Comparison of ENCODE assay signal across 8 mouse cellular contexts in the genomic region with DNA sequence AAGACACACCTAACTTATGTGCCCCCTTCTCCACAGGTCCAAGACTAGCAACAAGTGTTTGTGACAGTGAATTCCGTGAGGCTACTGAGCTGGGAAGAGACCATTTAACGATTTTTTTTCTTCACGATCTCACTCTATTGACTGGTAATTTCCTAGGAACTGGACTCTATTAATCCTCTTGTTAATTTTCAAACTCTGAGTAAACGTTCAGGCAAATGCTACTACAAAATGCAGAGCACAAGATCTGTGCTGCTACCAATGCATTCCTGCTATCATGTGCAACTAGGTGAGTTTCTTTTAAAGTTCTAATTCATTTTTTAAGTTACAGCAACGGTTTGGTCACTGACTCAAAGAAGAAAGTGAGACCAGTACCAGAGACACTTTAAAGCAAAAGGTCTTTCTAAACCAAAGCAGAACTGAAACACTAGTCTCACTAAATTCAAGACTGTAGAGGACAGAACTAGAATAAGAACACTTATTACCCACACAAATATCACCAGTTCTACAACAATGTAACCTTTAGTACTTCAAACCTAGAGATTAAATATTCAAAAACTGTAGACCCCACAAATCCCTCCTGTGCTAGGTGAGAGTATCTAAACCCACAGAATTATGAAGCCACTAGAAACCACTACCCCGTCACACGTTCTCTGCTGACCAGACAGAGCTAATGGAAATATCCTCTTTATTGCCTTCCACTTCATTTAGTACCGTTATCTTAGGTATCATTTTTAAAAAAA. TPM values are rescaled to one million over a fixed set of nuclear protein-coding genes. Genes with fewer than 3 reads are reported as not detected.
DNase-seq lines count a peak whose midpoint lies in the region; ATAC-seq and TF ChIP-seq lines count a peak whose summit lies in the region.

No protein-coding gene starts in this region.

- peaks cover 24% of the 10 kb centered on the region for H3K4me1 ChIP-seq in lung, adult 2 months (ENCODE audit: control insufficient read depth, insufficient read depth, low read length)
- H3K4me1 ChIP-seq in embryonic fibroblast, embryonic 13.5 days (ENCODE audit: control insufficient read depth, insufficient read depth, low read length): peaks cover 13% of the 10 kb centered on the region
- H3K4me1 ChIP-seq in limb, embryonic 11.5 days (ENCODE audit: control insufficient read depth, insufficient read depth, low read length): peaks cover 7% of the 10 kb centered on the region; the same call in 1 of the 2 replicates
- H3K4me1 ChIP-seq in small intestine, adult 2 months (ENCODE audit: control insufficient read depth, insufficient read depth, insufficient read length, low read length): peaks cover 12% of the 10 kb centered on the region

- peak overlapping the region; percentile 98; the same call in 1 of the 2 replicates for H3K9ac ChIP-seq in limb, embryonic 11.5 days (ENCODE audit: low read length)

- no peaks in the 10 kb centered on the region for H3K9me3 ChIP-seq in limb, embryonic 11.5 days (ENCODE audit: control insufficient read depth, low read length)

- TF ChIP-seq POLR2A in lung, adult 2 months (IDR thresholded peaks at IDR 0.05; ENCODE audit: borderline replicate concordance, extremely low read depth, low read depth, low read length): no peak
- no peak for TF ChIP-seq POLR2A in embryonic fibroblast, embryonic 13.5 days (IDR thresholded peaks at IDR 0.05; ENCODE audit: low read depth, low read length)
- TF ChIP-seq POLR2A in small intestine, adult 2 months (IDR thresholded peaks at IDR 0.05; ENCODE audit: low read depth, low read length): no peak

- H3K4me3 ChIP-seq in lung, adult 2 months (replicated peaks; ENCODE audit: extremely low read depth, low read depth, low read length): peak overlapping the region; percentile 23
- peak overlapping the region; percentile 93 for H3K4me3 ChIP-seq in embryonic fibroblast, embryonic 13.5 days (ENCODE audit: insufficient read depth, low read length)
- peak overlapping the region; percentile 96 for H3K4me3 ChIP-seq in limb, embryonic 11.5 days (ENCODE audit: low read depth, low read length)
- H3K4me3 ChIP-seq in small intestine, adult 2 months (ENCODE audit: low read depth, low read length): no peak overlapping the region

- ATAC-seq in limb, embryonic 11.5 days (ENCODE audit: insufficient number of reproducible peaks, low FRiP score, low TSS enrichment, low read depth): no peak

- H3K36me3 ChIP-seq in limb, embryonic 11.5 days (ENCODE audit: control insufficient read depth, insufficient read depth, low read length): no peaks in the 10 kb centered on the region
- no peaks in the 10 kb centered on the region for H3K36me3 ChIP-seq in small intestine, adult 2 months (ENCODE audit: control insufficient read depth, insufficient read depth, low read length)

- TF ChIP-seq CTCF in lung, adult 2 months (IDR thresholded peaks at IDR 0.05; ENCODE audit: insufficient read depth, low read length): no peak
- TF ChIP-seq CTCF in embryonic fibroblast, embryonic 13.5 days (IDR thresholded peaks at IDR 0.05; ENCODE audit: borderline replicate concordance, insufficient read depth, low read length): no peak
- no peak for TF ChIP-seq CTCF in small intestine, adult 2 months (IDR thresholded peaks at IDR 0.05; ENCODE audit: extremely low read depth, insufficient read length, insufficient replicate concordance, low read depth, low read length)

- no peaks in the 10 kb centered on the region for H3K27me3 ChIP-seq in limb, embryonic 11.5 days (ENCODE audit: control insufficient read depth, insufficient read depth, low read length)
- no peaks in the 10 kb centered on the region for H3K27me3 ChIP-seq in small intestine, adult 2 months (ENCODE audit: control insufficient read depth, insufficient read depth, low read length)

- H3K27ac ChIP-seq in embryonic fibroblast, embryonic 13.5 days (ENCODE audit: insufficient read depth, low read length): no peak overlapping the region
- H3K27ac ChIP-seq in limb, embryonic 11.5 days (replicated peaks; ENCODE audit: low read depth, low read length): no peak overlapping the region
- H3K27ac ChIP-seq in small intestine, adult 2 months (ENCODE audit: insufficient read depth, low read depth, low read length): peak overlapping the region; percentile 41; the same call in 1 of the 2 replicates

- 31% methylated on average over 8 of the region's 8 CpGs for WGBS in lung, adult 2 months
- WGBS in limb, embryonic 11.5 days: 54% methylated on average over 8 of the region's 8 CpGs
- WGBS in small intestine, adult 2 months: 23% methylated on average over 8 of the region's 8 CpGs

- no peak for DNase-seq in lung, adult 2 months
- no peak for DNase-seq in lung, postnatal 14 days
- DNase-seq in limb, embryonic 11.5 days (ENCODE audit: low spot score): no peak
- DNase-seq in frontal cortex, postnatal 14 days (ENCODE audit: low spot score in 2 of 2): no peak
- no peak for DNase-seq in right cerebral cortex, postnatal 25 days
- DNase-seq in cerebellum, adult 9-10 months: no peak

- peak overlapping the region; percentile 54 for H3K4me2 ChIP-seq in limb, embryonic 11.5 days (ENCODE audit: low read depth, severe bottlenecking)

RNA-seq across cellular contexts. Expression of gene Arl5a, which starts 1.7 kb away (rescaled TPM):
- 8.1 and 13.0 TPM in 2 replicates for polyA plus RNA-seq in lung, adult 2 months (2012; rRNA removed)
- 106 and 119 TPM in 2 replicates for polyA plus RNA-seq in embryonic fibroblast, embryonic 13.5 days (2011; ENCODE audit: insufficient read length, low read depth, missing spikeins)
- 76.9 and 82.5 TPM in 2 replicates for polyA plus RNA-seq in limb, embryonic 11.5 days (2014; fragmentation: Nextera tagmentation; extraction: Ambion mirVana)
- 4.4 and 6.9 TPM in 2 replicates for polyA plus RNA-seq in small intestine, adult 2 months (2012; rRNA removed)

RNA-seq across cellular contexts. Expression of gene Neb, which starts 44.8 kb away (rescaled TPM):
- 0.34 and 15.0 TPM in 2 replicates for polyA plus RNA-seq in lung, adult 2 months (2012; rRNA removed)
- 0.53 and 1.1 TPM in 2 replicates for polyA plus RNA-seq in embryonic fibroblast, embryonic 13.5 days (2011; ENCODE audit: insufficient read length, low read depth, missing spikeins)
- polyA plus RNA-seq in limb, embryonic 11.5 days (2014; fragmentation: Nextera tagmentation; extraction: Ambion mirVana): 8.1 and 9.8 TPM in 2 replicates
- 0.13 and 0.23 TPM in 2 replicates for polyA plus RNA-seq in small intestine, adult 2 months (2012; rRNA removed)
